Mouse (Mus musculus) G1E (cell line): ENCODE results near the gene Ttc28.

Source experiments
- CTCF ChIP-seq: IDR thresholded peaks from 2 replicates; pipeline ENCODE4 v1.5.1; 2012; ENCODE audit warnings: low read depth, low read length, inconsistent platforms, mixed read lengths
- POLR2AphosphoS5 ChIP-seq: IDR thresholded peaks from 2 replicates; pipeline ENCODE4 v1.6.1; 2012; ENCODE audit warnings: low read depth, low read length, inconsistent platforms; ENCODE audit not compliant: insufficient replicate concordance
- TAL1 ChIP-seq: conservative IDR thresholded peaks from 2 replicates; pipeline ENCODE4 v1.6.1; 2012; ENCODE audit warnings: low read depth, low read length, inconsistent platforms, mixed read lengths

DNA sequence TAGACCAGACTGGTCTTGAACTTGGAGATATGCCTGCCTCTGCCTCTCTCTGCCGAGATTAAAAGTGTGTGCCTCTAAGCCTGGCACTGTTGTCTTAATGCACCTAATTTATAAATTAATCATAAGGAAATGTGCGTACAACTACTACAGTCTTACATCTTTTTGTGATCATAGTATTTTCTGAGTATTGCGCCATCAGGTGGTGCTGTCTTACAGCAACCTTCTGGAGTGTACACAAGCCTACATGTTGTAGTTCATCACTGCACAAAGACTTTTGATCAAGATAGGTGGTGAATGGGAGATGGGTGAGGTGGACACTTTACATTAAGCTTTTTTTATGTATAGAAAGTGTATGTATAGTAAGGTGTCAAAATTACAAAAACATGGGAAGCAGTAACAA lies 45.0 kb downstream of the Ttc28 start:
- TF ChIP-seq POLR2AphosphoS5 (no peak), CTCF (no peak), TAL1 (no peak)
